Mouse (Mus musculus) layer of hippocampus, postnatal 25 days (tissue): ENCODE measurements at regions not wholly inside any gene's neighbourhood (a gene's known extent, or its start where the extent isn't known, plus 50 kb on each side); places are given as distances from the start of the nearest gene placed in this dataset.

Experiments
- DNase-seq, 2 experiments: peaks; one replicate each; pipeline ENCODE4 v3.0.0; 2022; ENCODE audit warnings: mixed read lengths in 2 of 2, low spot score in 1 of 2; ENCODE audit errors: extremely low spot score in 1 of 2

- peak in 1 of 2 experiments; percentile 5 for DNase-seq
These were observed 936.3 kb downstream of the Nsun3 start for GRCm38 (mm10) chr16:61850310-61850709.
